Mouse (Mus musculus): ENCODE data around the gene Ctnna2.

DNA sequence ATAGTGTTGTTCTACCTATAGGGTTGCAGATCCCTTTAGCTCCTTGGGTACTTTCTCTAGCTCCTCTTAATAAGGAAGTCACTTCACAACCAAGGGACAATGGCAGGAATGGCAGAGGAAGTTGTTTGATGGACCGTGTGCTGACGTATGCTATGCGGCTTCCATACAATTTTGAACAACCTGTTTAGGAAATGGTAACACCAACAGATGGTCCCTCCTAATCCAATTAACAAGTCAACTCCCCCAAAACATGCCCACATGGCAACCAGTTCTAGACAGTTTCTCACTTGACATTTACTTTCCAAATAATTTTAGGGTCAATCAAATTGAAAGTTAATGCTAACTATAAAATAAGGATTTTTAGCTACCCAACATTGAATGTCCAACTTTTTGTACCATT, 176.9 kb downstream of the Ctnna2 start:
- TF ChIP-seq ZC3H11A (IDR thresholded peaks at IDR 0.05; ENCODE audit: borderline replicate concordance, low read depth, low read length), result no peak
- no peak for TF ChIP-seq HCFC1 (IDR thresholded peaks at IDR 0.05; ENCODE audit: borderline replicate concordance, insufficient read depth, low read length)

Data from ES-E14 (cell line).